Mouse (Mus musculus) stomach, postnatal 0 days (tissue): Measurements from ENCODE around the gene Rprd2. TPM values are rescaled to one million over a fixed set of nuclear protein-coding genes. Genes with fewer than 3 reads are reported as not detected.

Source experiments
- ATAC-seq: fragments of 200-750 bp; cut with Nextera tagmentation; 2 replicates; pipeline ENCODE4 v1.8.0; 2017; ENCODE audit not compliant: low FRiP score, low TSS enrichment
- DNase-seq: peaks from one replicate; pipeline ENCODE4 v3.0.0-alpha.2; 2016; ENCODE audit warnings: low spot score
- H3K27ac ChIP-seq: fragments of 300-500 bp; sonication (generic); replicated peaks from 2 replicates; pipeline ENCODE4 v1.5.1; 2014; ENCODE audit warnings: mild to moderate bottlenecking, control low read depth
- H3K27me3 ChIP-seq: fragments of 300-500 bp; sonication (generic); 2 replicates; pipeline ENCODE4 v1.6.1; 2014; ENCODE audit warnings: low read length; ENCODE audit not compliant: control insufficient read depth, insufficient read depth
- H3K36me3 ChIP-seq: fragments of 300-500 bp; sonication (generic); 2 replicates; pipeline ENCODE4 v1.6.1; 2014; ENCODE audit warnings: low read length, mixed read lengths; ENCODE audit not compliant: control insufficient read depth, insufficient read depth
- H3K4me1 ChIP-seq: fragments of 300-500 bp; sonication (generic); replicated peaks from 2 replicates; pipeline ENCODE4 v1.6.1; 2014; ENCODE audit warnings: antibody characterized with exemption; ENCODE audit not compliant: control insufficient read depth, insufficient read depth
- H3K4me2 ChIP-seq: fragments of 300-500 bp; sonication (generic); replicated peaks from 2 replicates; pipeline ENCODE4 v1.6.1; 2014; ENCODE audit warnings: low read depth, mild to moderate bottlenecking, control low read depth, moderate library complexity
- H3K4me3 ChIP-seq: fragments of 300-500 bp; sonication (generic); 2 replicates; pipeline ENCODE4 v1.5.1; 2014; ENCODE audit warnings: low read depth, low read length, control low read depth
- H3K9ac ChIP-seq: fragments of 300-500 bp; sonication (generic); 2 replicates; pipeline ENCODE4 v1.6.1; 2014; ENCODE audit warnings: mild to moderate bottlenecking, low read length, control low read depth, mixed read lengths
- H3K9me3 ChIP-seq: fragments of 300-500 bp; sonication (generic); 2 replicates; pipeline ENCODE4 v1.6.1; 2016; ENCODE audit warnings: low read length; ENCODE audit not compliant: control insufficient read depth
- CTCF ChIP-seq: IDR thresholded peaks from 2 replicates; pipeline ENCODE4 v1.5.1; 2016; ENCODE audit warnings: antibody characterized with exemption, low read depth, mild to moderate bottlenecking, moderate library complexity
- EP300 ChIP-seq: optimal IDR thresholded peaks from 2 replicates; pipeline ENCODE3; 2016; ENCODE audit warnings: antibody characterized with exemption
- WGBS: fragments of 180-500 bp; shearing (Covaris S2); extraction: QIAGEN DNeasy Blood & Tissue Kit; methylation state at CpG from one replicate; pipeline ENCODE4 v1.1.7; 2014; 5-methylcytosine and 5-hydroxymethylcytosine counted together
- polyA plus RNA-seq: library from polyadenylated mRNA; unstranded; fragments of >200 nt; fragmentation: Nextera tagmentation; extraction: Ambion mirVana; gene quantifications from 2 replicates; pipeline ENCODE4 v1.2.1, GENCODE M21; 2015

Rprd2 gene
- polyA plus RNA-seq, 1 experiment from 2014 or later: 11.1 TPM

DNA sequence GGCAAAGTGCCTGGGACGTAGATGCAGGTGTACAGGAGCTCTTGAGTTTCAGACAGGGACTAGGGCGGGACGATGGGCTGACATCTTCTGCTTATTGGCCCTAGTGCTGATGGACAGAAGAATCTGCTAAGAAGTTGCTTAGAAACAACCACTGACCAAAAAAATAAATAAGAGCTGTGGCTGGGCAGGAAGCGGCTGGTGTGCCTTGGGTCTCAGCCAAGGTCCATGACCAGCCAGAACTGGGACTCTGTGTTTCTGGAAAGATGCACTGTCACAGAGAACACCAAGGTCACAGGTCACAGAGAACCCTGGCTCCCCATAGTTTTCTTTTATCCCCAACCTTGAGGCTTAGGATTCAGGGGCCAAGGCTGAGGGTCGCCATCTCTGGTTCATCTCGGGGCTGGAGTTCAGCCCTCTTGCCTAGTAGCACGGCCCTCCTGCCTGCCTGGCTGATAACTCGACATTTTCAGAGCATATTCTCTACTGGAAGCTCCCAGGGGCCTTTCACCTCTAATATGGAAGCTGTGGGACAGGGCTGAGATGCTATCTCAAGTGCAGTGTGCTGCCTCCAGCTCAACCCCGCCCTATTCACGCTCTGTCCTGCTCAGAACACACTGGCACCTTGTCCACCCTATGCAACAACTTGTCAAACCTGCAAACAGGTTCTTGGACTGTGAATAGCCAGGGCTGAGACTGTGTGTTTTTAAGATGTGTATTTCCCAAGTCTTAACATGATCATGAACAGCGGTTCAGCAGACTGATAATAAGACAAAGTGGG, 85.7 kb downstream of the Rprd2 start:
- ATAC-seq: peak; percentile 19; the same call in 1 of the 2 replicates
- H3K9ac ChIP-seq: no peak overlapping the region
- no peaks in the 10 kb centered on the region for H3K9me3 ChIP-seq
- peaks cover 3% of the 10 kb centered on the region; the same call in 1 of the 2 replicates for H3K4me1 ChIP-seq
- H3K36me3 ChIP-seq: 0 out of 2 replicates have a peak, but pooled peaks cover 3% of the 10 kb centered on the region
- H3K27ac ChIP-seq: peak overlapping the region; percentile 77
- no peak overlapping the region for H3K4me3 ChIP-seq
- TF ChIP-seq EP300 (no peak), CTCF (no peak)
- no peak for DNase-seq
- no peak overlapping the region for H3K4me2 ChIP-seq
- H3K27me3 ChIP-seq: no peaks in the 10 kb centered on the region
- WGBS: 70% methylated on average over 11 of the region's 11 CpGs

DNA sequence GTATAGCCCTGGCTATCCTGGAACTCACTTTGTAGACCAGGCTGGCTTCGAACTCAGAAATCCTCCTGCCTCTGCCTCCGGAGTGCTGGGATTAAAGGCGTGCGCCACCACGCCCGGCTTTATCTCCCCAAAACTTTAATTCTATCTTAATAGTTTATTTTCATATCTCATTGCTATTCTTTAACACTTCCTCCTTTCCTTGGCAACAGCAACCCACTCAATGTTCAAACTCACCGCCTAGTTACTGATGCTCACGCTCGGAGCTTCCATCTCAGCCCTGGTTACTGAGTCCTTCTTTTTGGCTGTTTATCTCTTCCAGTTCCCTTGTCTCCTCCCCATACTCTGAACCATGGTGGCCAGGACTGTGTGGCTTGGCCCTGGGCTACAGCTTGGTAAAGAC, 86.4 kb downstream of the Rprd2 start:
- Histone ChIP-seq H3K36me3 (0 out of 2 replicates have a peak, but pooled peaks cover 3% of the 10 kb centered on the region), H3K4me1 (peaks cover 3% of the 10 kb centered on the region; the same call in 1 of the 2 replicates), H3K9me3 (no peaks in the 10 kb centered on the region), H3K4me2 (no peak overlapping the region), H3K4me3 (no peak overlapping the region), H3K9ac (no peak overlapping the region), H3K27ac (no peak overlapping the region), H3K27me3 (no peaks in the 10 kb centered on the region)
- DNase-seq (no peak), ATAC-seq (no peak)
- no peak for TF ChIP-seq EP300
- TF ChIP-seq CTCF: no peak
- WGBS: 87% methylated on average over 9 of the region's 9 CpGs

DNA sequence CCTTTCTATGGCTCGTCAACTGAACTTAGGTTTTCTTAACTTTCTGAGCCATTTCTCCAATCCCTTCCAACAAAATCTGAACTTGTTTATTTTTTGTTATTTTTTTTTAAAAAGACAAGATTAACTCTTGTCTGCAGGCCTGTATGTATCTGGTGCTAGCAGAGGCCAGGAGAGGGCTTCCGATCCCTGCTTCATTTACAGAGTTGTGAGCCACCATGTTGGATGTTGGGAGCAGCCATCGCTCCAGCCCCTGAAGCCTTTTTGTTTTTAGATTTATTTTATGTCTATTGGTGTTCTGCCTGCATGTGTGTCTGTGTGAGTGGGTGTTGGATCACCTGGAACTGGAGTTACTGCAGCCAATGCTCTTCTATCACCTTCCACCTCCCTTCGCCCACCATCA, 86.9 kb downstream of the Rprd2 start:
- no peak overlapping the region for H3K4me2 ChIP-seq
- no peak overlapping the region for H3K9ac ChIP-seq
- ATAC-seq (no peak), DNase-seq (no peak)
- no peaks in the 10 kb centered on the region for H3K27me3 ChIP-seq
- TF ChIP-seq EP300 (no peak), CTCF (peak; percentile 54)
- 0 out of 2 replicates have a peak, but pooled peaks cover 3% of the 10 kb centered on the region for H3K36me3 ChIP-seq
- H3K4me1 ChIP-seq: peaks cover 3% of the 10 kb centered on the region
- no peak overlapping the region for H3K4me3 ChIP-seq
- no peak overlapping the region for H3K27ac ChIP-seq
- no peaks in the 10 kb centered on the region for H3K9me3 ChIP-seq
- 81% methylated on average over 4 of the region's 4 CpGs for WGBS

DNA sequence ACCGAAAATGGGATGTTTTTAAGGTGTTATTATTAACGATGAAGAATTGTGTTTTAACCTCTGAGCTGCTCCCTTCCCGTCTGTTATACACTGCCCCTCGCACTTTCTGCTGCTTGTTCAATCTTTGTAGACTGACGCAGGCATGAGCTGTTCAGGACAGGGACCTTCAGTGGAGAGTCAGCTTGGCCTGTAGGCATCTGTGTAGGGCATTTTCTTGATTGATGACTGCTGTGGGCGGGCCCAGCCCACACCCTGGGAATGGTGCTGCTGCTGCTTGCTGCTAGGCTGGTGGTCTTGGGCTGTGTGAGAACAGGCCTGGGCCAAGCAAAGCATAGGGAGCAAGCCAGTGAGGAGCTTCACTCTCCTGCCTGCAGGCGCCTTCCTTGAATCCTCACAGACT, 88.2 kb downstream of the Rprd2 start:
- 78% methylated on average over 7 of the region's 7 CpGs for WGBS
- DNase-seq (no peak), ATAC-seq (no peak)
- Histone ChIP-seq H3K4me2 (no peak overlapping the region), H3K4me1 (peaks cover 3% of the 10 kb centered on the region), H3K4me3 (no peak overlapping the region), H3K36me3 (no peaks in the 10 kb centered on the region), H3K9me3 (no peaks in the 10 kb centered on the region), H3K9ac (no peak overlapping the region), H3K27ac (no peak overlapping the region), H3K27me3 (no peaks in the 10 kb centered on the region)
- TF ChIP-seq CTCF: no peak

DNA sequence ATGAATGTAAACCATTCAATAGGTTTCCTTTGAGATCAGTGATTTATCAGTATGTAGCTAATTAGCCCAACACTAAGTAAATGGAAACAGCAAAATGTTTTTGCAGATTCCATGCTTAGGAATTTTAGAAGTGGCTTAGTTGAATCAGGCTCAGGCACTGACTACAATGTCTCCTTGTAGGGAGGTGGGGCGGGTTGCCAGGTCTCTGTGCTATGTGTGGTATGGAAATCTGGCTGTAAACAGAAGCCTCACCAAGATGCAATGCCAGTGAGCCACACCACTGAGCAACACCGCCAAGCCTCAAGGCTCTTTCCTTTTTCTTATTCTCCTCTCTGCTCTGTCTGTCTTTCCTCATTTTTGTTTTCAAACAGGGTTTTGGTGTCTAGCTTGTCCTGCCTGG, 89.8 kb downstream of the Rprd2 start:
- 74% methylated on average over 2 of the region's 2 CpGs for WGBS
- Histone ChIP-seq H3K4me2 (no peak overlapping the region), H3K4me3 (no peak overlapping the region), H3K27ac (no peak overlapping the region), H3K36me3 (no peaks in the 10 kb centered on the region), H3K9ac (no peak overlapping the region), H3K9me3 (no peaks in the 10 kb centered on the region), H3K27me3 (no peaks in the 10 kb centered on the region), H3K4me1 (peaks cover 3% of the 10 kb centered on the region)
- no peak for TF ChIP-seq CTCF
- TF ChIP-seq EP300: no peak
- ATAC-seq: no peak
- DNase-seq: no peak

DNA sequence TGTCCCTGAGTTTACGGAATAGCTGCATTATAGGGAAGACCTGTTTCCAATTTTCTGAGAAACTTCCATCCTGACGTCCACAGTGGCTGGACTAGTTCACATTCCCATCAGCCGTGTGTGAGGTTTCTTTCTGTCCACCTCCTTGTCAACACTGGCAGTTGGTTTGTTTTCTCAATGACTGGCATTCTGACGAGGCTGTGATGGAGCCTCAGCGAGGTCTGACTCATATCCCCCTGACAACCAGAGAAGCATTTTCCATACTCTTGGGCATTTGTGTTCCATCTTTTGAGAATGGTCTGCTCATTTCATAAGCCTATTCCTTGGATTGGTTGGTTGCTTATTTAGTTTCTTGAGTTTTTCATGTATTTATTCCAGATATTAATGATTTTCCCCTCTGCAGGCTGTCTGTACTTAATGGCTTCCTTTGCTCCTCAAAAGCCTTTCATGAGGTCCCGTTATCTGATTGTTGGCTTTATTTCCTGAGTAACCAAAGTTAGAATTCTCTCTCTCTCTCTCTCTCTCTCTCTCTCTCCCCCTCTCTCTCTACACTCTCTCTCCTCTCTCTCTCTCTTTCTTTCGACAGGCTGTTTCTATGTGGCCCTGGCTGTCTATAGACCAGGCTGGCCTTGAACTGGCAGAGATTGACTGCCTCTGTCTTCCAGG, 91.8 kb downstream of the Rprd2 start:
- Histone ChIP-seq H3K9me3 (no peaks in the 10 kb centered on the region), H3K4me1 (no peaks in the 10 kb centered on the region; the same call in 1 of the 2 replicates), H3K4me2 (no peak overlapping the region), H3K36me3 (no peaks in the 10 kb centered on the region), H3K27me3 (no peaks in the 10 kb centered on the region), H3K4me3 (no peak overlapping the region), H3K27ac (no peak overlapping the region), H3K9ac (no peak overlapping the region)
- TF ChIP-seq CTCF (no peak), EP300 (no peak)
- 40% methylated on average over 7 of the region's 7 CpGs for WGBS
- no peak for DNase-seq
- 0 out of 2 replicates have a peak, but pooled peaks have one; percentile 62 for ATAC-seq
